Mouse (Mus musculus) embryonic stem cell, embryonic (primary cell): ENCODE measurements at regions not wholly inside any gene's neighbourhood (a gene's known extent, or its start where the extent isn't known, plus 50 kb on each side); places are given as distances from the start of the nearest gene placed in this dataset.

ENCODE experiments used
- CTCF ChIA-PET, 4 experiments: fragments of 300-600 bp in 2 of 4; fragments of 350-600 bp in 2 of 4; sonication (Branson Sonifier 250); formaldehyde crosslinking; loops; one replicate each; lab custom pipeline; 2022; ENCODE audit warnings: inconsistent platforms in 2 of 4; lab: Charles Lee
- POLR2A ChIA-PET, 4 experiments: fragments of 300-600 bp in 2 of 4; fragments of 350-600 bp in 2 of 4; sonication (Branson Sonifier 250); formaldehyde crosslinking; loops; one replicate each; lab custom pipeline; 2022; ENCODE audit warnings: antibody characterized with exemption in 4 of 4, inconsistent platforms in 1 of 4; lab: Charles Lee

DNA sequence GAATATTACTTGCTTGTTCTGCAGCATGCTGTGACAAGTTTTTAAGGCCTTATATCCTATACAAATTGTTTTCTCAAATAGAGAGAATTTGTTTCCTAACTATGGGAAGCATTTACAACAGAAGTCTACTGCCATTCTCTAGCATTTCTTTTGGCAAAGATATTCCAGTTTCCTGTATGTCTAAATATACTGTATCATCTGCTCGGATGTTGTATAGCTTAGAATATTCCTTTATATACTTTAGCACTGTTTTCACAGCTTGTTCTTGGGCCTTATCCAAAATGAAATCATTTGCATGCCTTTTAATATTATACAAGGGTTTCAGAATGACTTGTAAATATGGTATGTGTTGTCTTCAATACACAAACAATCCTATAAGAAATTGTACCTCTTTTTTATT, 92.1 kb upstream of the Ins2 start:
- ChIA-PET POLR2A (no interaction called here), CTCF (no interaction called here)

- POLR2A ChIA-PET: no interaction called here
- CTCF ChIA-PET: no interaction called here
Observed at GRCm38 (mm10) chr7:142830969-142831673, 87.9 kb upstream of the Ins2 start.

DNA sequence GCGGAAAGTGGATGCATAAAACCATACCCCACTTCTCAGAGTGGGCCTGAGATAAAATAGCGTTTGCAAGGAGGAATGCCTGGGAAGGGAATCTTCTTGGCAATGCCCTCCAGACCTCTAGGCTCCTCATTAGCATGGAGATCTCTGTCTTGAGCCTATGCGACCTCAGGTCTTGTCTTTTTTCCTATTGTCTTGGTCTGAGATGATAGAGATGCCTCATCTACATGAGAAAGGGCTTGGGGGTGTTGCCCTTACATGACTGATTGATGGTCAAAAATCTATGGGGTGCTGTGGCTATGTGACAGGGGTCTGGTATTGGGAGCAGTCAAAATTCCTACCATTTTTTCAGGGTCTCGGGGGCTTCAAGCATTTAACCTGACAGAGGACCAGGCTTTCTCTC, 67.5 kb upstream of the Ins2 start:
- ChIA-PET CTCF (no interaction called here), POLR2A (interaction anchor here in 1 of 4 experiments (0.6 kb wide), 1 partner anchor 958 kb away, joined by 3 read pairs; no protein-coding TSS in a partner anchor)

GRCm38 (mm10) chr7:142799424-142799823, 56.2 kb upstream of the Ins2 start:
- CTCF ChIA-PET: interaction anchor here (0.5 to 1.7 kb wide), 13 partner anchors 14 to 1040 kb away, joined by 3 to 7 read pairs (median 4); no protein-coding TSS in a partner anchor
- POLR2A ChIA-PET: interaction anchor here in 1 of 4 experiments (1.0 kb wide), 1 partner anchor 52 kb away, joined by 3 read pairs; no protein-coding TSS in a partner anchor

GRCm38 (mm10) chr7:142794481-142794880, 51.3 kb upstream of the Ins2 start:
- POLR2A ChIA-PET: no interaction called here
- CTCF ChIA-PET: no interaction called here
